Mouse (Mus musculus): ENCODE measurements around the gene Gm813. TPM values are rescaled to one million over a fixed set of nuclear protein-coding genes. Genes with fewer than 3 reads are reported as not detected.

The Gm813 gene
- polyA plus RNA-seq, 2 experiments = not detected

DNA sequence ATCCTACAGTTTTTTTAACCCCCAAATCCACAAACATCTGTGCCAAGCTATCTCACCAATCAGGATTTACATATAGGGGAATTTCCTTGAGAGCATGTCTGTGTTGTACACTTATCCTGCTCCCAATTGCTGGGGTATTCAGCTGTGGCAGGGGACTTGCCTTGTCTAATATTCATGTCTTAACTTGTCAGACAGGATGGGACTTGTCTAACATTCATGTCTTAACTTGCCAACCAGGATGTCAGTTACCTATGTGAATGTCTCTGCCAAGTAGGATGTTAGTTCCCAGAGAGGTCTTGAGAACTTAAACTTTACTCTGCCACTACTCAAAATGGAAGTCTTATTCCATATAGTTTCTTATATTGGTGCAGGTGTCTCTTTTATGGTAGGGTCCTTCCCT is 27.3 kb downstream of the Gm813 start:
- no peak for TF ChIP-seq POLR2A (IDR thresholded peaks at IDR 0.05; ENCODE audit: borderline replicate concordance, extremely low read depth, insufficient read depth, insufficient read length)
- no peak for ATAC-seq (ENCODE audit: low FRiP score, low read depth)
- Histone ChIP-seq H3K4me1 (ENCODE audit: control insufficient read depth, insufficient read depth, low read length) (no peaks in the 10 kb centered on the region), H3K36me3 (ENCODE audit: control insufficient read depth, insufficient read depth, low read length) (no peaks in the 10 kb centered on the region), H3K27ac (replicated peaks; ENCODE audit: low read depth, low read length) (no peak overlapping the region), H3K9ac (ENCODE audit: low read depth, low read length, severe bottlenecking) (no peak overlapping the region), H3K4me3 (replicated peaks; ENCODE audit: low read length) (no peak overlapping the region), H3K4me2 (replicated peaks; ENCODE audit: low read depth, low read length, severe bottlenecking) (no peak overlapping the region), H3K9me3 (ENCODE audit: control insufficient read depth, low read length) (no peaks in the 10 kb centered on the region), H3K27me3 (ENCODE audit: control insufficient read depth, insufficient read depth, low read length) (no peaks in the 10 kb centered on the region)
- no peak for DNase-seq (ENCODE audit: low spot score)

DNA sequence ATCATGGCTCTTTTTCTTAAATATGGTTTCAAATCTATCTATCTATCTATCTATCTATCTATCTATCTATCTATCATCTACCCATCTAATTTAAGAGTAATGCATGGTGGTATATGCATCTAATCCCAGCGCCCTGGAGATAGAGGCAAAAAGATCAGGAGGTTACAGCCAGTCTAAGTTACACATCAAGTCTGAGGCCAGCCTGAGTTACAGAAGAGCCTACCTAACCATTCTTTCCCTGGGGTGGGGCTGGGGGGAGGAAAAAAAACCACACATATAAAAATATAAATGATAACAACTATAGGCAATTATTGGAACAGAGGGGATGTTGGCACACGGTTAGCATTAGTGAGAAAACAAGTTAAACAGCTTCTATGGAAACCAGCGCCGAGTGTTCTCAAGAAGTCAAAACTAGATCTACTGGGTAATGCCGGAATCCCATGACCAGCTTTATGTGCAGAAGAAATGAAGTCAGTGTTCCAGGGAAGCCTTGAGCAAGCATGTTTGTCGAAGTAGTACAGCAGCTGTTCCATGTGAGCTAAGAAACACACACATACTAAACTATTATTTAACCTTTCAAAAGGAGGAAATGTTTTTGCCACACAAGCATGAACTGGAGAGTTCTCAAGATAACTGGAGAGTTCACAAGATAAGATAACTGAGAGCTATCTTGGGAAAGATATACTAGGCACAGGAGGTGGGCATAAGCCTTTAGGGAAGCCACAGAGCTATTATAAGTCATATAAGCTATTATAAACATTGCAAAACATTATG is 42.6 kb downstream of the Gm813 start:
- DNase-seq (ENCODE audit: low spot score) (no peak), ATAC-seq (ENCODE audit: low FRiP score, low read depth) (no peak)
- no peaks in the 10 kb centered on the region for H3K36me3 ChIP-seq (ENCODE audit: control insufficient read depth, insufficient read depth, low read length)
- no peaks in the 10 kb centered on the region for H3K27me3 ChIP-seq (ENCODE audit: control insufficient read depth, insufficient read depth, low read length)
- no peak overlapping the region for H3K4me2 ChIP-seq (replicated peaks; ENCODE audit: low read depth, low read length, severe bottlenecking)
- no peak overlapping the region for H3K4me3 ChIP-seq (replicated peaks; ENCODE audit: low read length)
- H3K27ac ChIP-seq (replicated peaks; ENCODE audit: low read depth, low read length) = no peak overlapping the region
- TF ChIP-seq POLR2A (IDR thresholded peaks at IDR 0.05; ENCODE audit: borderline replicate concordance, extremely low read depth, insufficient read depth, insufficient read length) = no peak
- no peaks in the 10 kb centered on the region for H3K4me1 ChIP-seq (ENCODE audit: control insufficient read depth, insufficient read depth, low read length)
- WGBS = 88% methylated on average over 6 of the region's 6 CpGs
- H3K9me3 ChIP-seq (ENCODE audit: control insufficient read depth, low read length) = no peaks in the 10 kb centered on the region
- H3K9ac ChIP-seq (ENCODE audit: low read depth, low read length, severe bottlenecking) = no peak overlapping the region

DNA sequence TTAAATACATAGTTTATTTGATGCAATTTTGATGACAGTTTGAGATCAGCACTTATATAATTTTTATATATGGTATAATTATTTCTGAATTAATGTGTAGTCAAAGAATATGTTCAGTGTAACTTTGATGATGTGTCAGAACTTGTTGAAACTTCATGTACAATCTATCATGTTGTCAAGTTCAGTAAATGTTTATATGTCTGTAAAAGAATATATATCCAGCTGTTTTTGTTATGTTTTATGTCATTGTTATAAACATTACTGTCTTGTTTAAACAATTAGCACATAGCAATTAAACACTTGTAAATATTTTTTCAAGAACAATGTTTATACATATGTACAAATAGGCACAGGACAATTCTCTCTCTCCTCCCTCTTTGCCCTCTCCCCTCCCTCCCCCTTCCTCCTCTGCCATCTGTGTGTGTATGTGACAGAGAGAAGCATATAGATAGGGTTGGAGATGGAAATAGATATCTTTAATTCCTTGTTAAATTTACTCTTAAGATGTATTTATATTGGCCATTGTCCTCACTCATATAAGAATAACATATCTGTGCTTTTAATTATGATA is 46.0 kb downstream of the Gm813 start:
- no peaks in the 10 kb centered on the region for H3K27me3 ChIP-seq (ENCODE audit: control insufficient read depth, insufficient read depth, low read length)
- no peaks in the 10 kb centered on the region for H3K9me3 ChIP-seq (ENCODE audit: control insufficient read depth, low read length)
- H3K4me3 ChIP-seq (replicated peaks; ENCODE audit: low read length) = no peak overlapping the region
- ATAC-seq (ENCODE audit: low FRiP score, low read depth) (no peak), DNase-seq (ENCODE audit: low spot score) (no peak)
- no peak overlapping the region for H3K27ac ChIP-seq (replicated peaks; ENCODE audit: low read depth, low read length)
- H3K9ac ChIP-seq (ENCODE audit: low read depth, low read length, severe bottlenecking) = no peak overlapping the region
- H3K36me3 ChIP-seq (ENCODE audit: control insufficient read depth, insufficient read depth, low read length) = no peaks in the 10 kb centered on the region
- TF ChIP-seq POLR2A (IDR thresholded peaks at IDR 0.05; ENCODE audit: borderline replicate concordance, extremely low read depth, insufficient read depth, insufficient read length) = no peak
- H3K4me1 ChIP-seq (ENCODE audit: control insufficient read depth, insufficient read depth, low read length) = no peaks in the 10 kb centered on the region
- H3K4me2 ChIP-seq (replicated peaks; ENCODE audit: low read depth, low read length, severe bottlenecking) = no peak overlapping the region

Other genes with a start within 250 kb of the Gm813 start
- gene Dcbld2, start 208.5 kb downstream of the Gm813 start, polyA plus RNA-seq (2012; rRNA removed) = 22.8 and 26.4 TPM in 2 replicates
- 10.0 and 12.1 TPM in 2 replicates for gene Dcbld2, start 208.5 kb downstream of the Gm813 start, polyA plus RNA-seq (2014; fragmentation: Nextera tagmentation; extraction: Ambion mirVana)
- 14.4 and 15.2 TPM in 2 replicates for gene St3gal6, start 92.7 kb downstream of the Gm813 start, polyA plus RNA-seq (2012; rRNA removed)
- 12.8 and 15.2 TPM in 2 replicates for gene St3gal6, start 92.7 kb downstream of the Gm813 start, polyA plus RNA-seq (2014; fragmentation: Nextera tagmentation; extraction: Ambion mirVana)
- not detected in 2 replicates for gene E330017A01Rik, start 21.8 kb upstream of the Gm813 start, polyA plus RNA-seq (2012; rRNA removed)
- gene E330017A01Rik, start 21.8 kb upstream of the Gm813 start, polyA plus RNA-seq (2014; fragmentation: Nextera tagmentation; extraction: Ambion mirVana) = not detected in 2 replicates
- gene Cpox, start 53.3 kb upstream of the Gm813 start, polyA plus RNA-seq (2012; rRNA removed) = 20.3 TPM in 2 replicates
- 22.3 and 24.4 TPM in 2 replicates for gene Cpox, start 53.3 kb upstream of the Gm813 start, polyA plus RNA-seq (2014; fragmentation: Nextera tagmentation; extraction: Ambion mirVana)
- 0.05 and 0.06 TPM in 2 replicates for gene Gpr15, start 102.1 kb upstream of the Gm813 start, polyA plus RNA-seq (2012; rRNA removed)
- 0.15 TPM in 1 of 2 replicates, not detected in the other for gene Gpr15, start 102.1 kb upstream of the Gm813 start, polyA plus RNA-seq (2014; fragmentation: Nextera tagmentation; extraction: Ambion mirVana)
- gene Cldnd1, start 110.9 kb upstream of the Gm813 start, polyA plus RNA-seq (2012; rRNA removed) = 107 and 125 TPM in 2 replicates
- 137 and 145 TPM in 2 replicates for gene Cldnd1, start 110.9 kb upstream of the Gm813 start, polyA plus RNA-seq (2014; fragmentation: Nextera tagmentation; extraction: Ambion mirVana)
- gene Olfr172, start 146.2 kb upstream of the Gm813 start, polyA plus RNA-seq (2012; rRNA removed) = not detected in 2 replicates
- gene Olfr172, start 146.2 kb upstream of the Gm813 start, polyA plus RNA-seq (2014; fragmentation: Nextera tagmentation; extraction: Ambion mirVana) = not detected in 2 replicates
- not detected in 2 replicates for gene Olfr173, start 183.3 kb upstream of the Gm813 start, polyA plus RNA-seq (2012; rRNA removed)
- gene Olfr173, start 183.3 kb upstream of the Gm813 start, polyA plus RNA-seq (2014; fragmentation: Nextera tagmentation; extraction: Ambion mirVana) = not detected in 2 replicates
- gene Olfr175-ps1, start 209.8 kb upstream of the Gm813 start, polyA plus RNA-seq (2012; rRNA removed) = not detected in 2 replicates
- gene Olfr175-ps1, start 209.8 kb upstream of the Gm813 start, polyA plus RNA-seq (2014; fragmentation: Nextera tagmentation; extraction: Ambion mirVana) = not detected in 2 replicates